Comparison of ENCODE assay signal across 25 mouse cellular contexts in the genomic region with DNA sequence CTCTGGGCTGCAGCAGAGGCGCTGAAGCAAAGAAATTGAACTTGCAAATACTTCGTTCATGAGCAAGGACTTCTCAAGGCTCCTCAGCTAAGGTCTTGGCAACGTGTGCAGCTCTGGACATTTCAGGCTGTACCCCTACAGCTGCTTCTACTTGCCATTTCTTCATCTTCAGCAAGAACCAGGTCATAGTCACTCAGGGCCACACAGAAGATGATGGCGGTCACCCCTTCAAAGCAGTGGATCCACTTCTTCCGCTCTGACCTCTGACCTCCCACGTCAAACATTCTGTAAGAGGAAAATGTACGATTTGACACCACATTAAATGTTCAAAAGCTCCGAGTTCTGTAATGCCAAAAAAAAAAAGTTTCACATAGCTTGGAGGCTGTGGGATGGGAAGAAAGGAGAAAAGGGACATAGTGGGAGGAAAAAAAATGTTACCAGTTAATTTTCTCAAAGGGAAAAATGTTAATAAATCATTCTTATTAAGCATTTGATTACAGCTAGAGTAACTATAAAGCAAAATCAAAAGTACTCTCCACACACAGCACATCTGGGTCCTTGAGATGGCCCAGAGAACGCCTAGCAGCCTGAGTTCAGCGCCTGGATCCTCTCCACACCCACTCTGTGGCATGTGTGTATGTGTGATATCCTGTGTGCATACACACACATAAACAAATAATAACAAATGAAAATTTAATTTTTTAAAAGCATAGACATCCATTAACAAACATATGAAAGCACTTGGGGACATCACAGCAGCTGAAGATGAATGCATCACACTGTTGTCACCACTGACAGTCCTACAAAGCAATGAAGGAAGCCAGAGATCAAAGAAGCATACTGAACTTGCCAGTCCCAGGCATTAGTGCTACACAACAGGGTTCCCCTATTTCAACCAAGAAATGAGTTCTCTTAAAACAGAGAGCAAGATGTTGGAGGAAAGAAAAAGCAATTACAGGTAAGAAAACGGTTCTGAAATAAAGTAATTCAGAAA.
DNase-seq lines count a peak whose midpoint lies in the region; ATAC-seq and TF ChIP-seq lines count a peak whose summit lies in the region.
"Had no signal": no experiment of that assay in that cellular context is flagged by ENCODE, and none has a peak within 500 bp of the region (broad histone marks: within the 10 kb centered on the region; RNA-seq: fewer than 3 reads in every experiment).

No protein-coding gene starts in this region.

- peak; percentile 32 for DNase-seq in kidney, postnatal 0 days (ENCODE audit: low spot score)
- DNase-seq in kidney, adult 9 months: no peak
- peak; percentile 67 for DNase-seq in lung, embryonic 14.5 days
- DNase-seq in lung, postnatal 25 days (ENCODE audit: low spot score): no peak
- DNase-seq in lung, postnatal 14 days: no peak
- DNase-seq in lung, postnatal 10 days: peak; percentile 5
- no peak for DNase-seq in left cerebral cortex, adult 8-10 months (ENCODE audit: low spot score in 2 of 2)
- DNase-seq: adrenal gland, adult 8-10 months; adrenal gland, postnatal 14 days; adrenal gland, postnatal 36 days; B cell, adult 2 months; cerebellum, adult 11-12 months; cerebellum, adult 2 months; cerebellum, adult 9-10 months; cerebellum, postnatal 10 days; cerebellum, postnatal 25 days had no signal

- H3K9me3 ChIP-seq in kidney, postnatal 0 days (replicated peaks; ENCODE audit: low read length): no peaks in the 10 kb centered on the region
- H3K9me3 ChIP-seq in lung, embryonic 14.5 days (ENCODE audit: low read depth, low read length): no peaks in the 10 kb centered on the region
- no peaks in the 10 kb centered on the region for H3K9me3 ChIP-seq in lung, embryonic 16.5 days (ENCODE audit: control insufficient read depth, low read length)
- H3K9me3 ChIP-seq: embryonic facial prominence, embryonic 10.5 days; embryonic facial prominence, embryonic 12.5 days; forebrain, embryonic 13.5 days; G1E had no signal

- no peak overlapping the region for H3K4me3 ChIP-seq in kidney, postnatal 0 days (replicated peaks; ENCODE audit: low read depth, low read length)
- no peak overlapping the region for H3K4me3 ChIP-seq in lung, embryonic 14.5 days (ENCODE audit: low read depth, low read length)
- H3K4me3 ChIP-seq in lung, embryonic 16.5 days (ENCODE audit: low read length): no peak overlapping the region
- H3K4me3 ChIP-seq: embryonic facial prominence, embryonic 10.5 days; embryonic facial prominence, embryonic 12.5 days; forebrain, embryonic 13.5 days had no signal

- no peak overlapping the region for H3K27ac ChIP-seq in kidney, postnatal 0 days
- no peak overlapping the region for H3K27ac ChIP-seq in lung, embryonic 14.5 days (ENCODE audit: low read depth)
- 0 out of 2 replicates have a peak overlapping the region, but pooled peaks have one; percentile 31 for H3K27ac ChIP-seq in lung, embryonic 16.5 days (ENCODE audit: low read length)
- H3K27ac ChIP-seq: embryonic facial prominence, embryonic 10.5 days; embryonic facial prominence, embryonic 12.5 days; forebrain, embryonic 13.5 days had no signal

- TF ChIP-seq CTCF in kidney, postnatal 0 days (IDR thresholded peaks at IDR 0.05; ENCODE audit: low read depth): no peak
- no peak for TF ChIP-seq CTCF in lung, embryonic 14.5 days (IDR thresholded peaks at IDR 0.05; ENCODE audit: low read depth)

- no peaks in the 10 kb centered on the region for H3K36me3 ChIP-seq in kidney, postnatal 0 days (ENCODE audit: insufficient read depth, low read length)
- peaks cover 17% of the 10 kb centered on the region; the same call in 1 of the 2 replicates for H3K36me3 ChIP-seq in lung, embryonic 14.5 days (ENCODE audit: insufficient read depth)
- peaks cover 4% of the 10 kb centered on the region for H3K36me3 ChIP-seq in lung, embryonic 16.5 days (ENCODE audit: control insufficient read depth, insufficient read depth, low read length)
- H3K36me3 ChIP-seq: embryonic facial prominence, embryonic 10.5 days; embryonic facial prominence, embryonic 12.5 days; G1E had no signal

- 70% methylated on average over 11 of the region's 11 CpGs for WGBS in kidney, postnatal 0 days
- WGBS in lung, embryonic 14.5 days: 42% methylated on average over 11 of the region's 11 CpGs
- WGBS in lung, embryonic 16.5 days: 43% methylated on average over 11 of the region's 11 CpGs

- H3K27me3 ChIP-seq in kidney, postnatal 0 days (ENCODE audit: insufficient read depth, low read length): no peaks in the 10 kb centered on the region
- no peaks in the 10 kb centered on the region for H3K27me3 ChIP-seq in lung, embryonic 14.5 days (ENCODE audit: insufficient read depth, low read length)
- H3K27me3 ChIP-seq in lung, embryonic 16.5 days (ENCODE audit: control insufficient read depth, insufficient read depth, low read depth, low read length): no peaks in the 10 kb centered on the region
- H3K27me3 ChIP-seq: CH12.LX; embryonic facial prominence, embryonic 12.5 days; forebrain, embryonic 13.5 days; Patski had no signal

- no peak for ATAC-seq in kidney, postnatal 0 days (replicated peaks; ENCODE audit: low FRiP score, low read depth)
- ATAC-seq in lung, embryonic 14.5 days (ENCODE audit: insufficient read depth): peak; percentile 97
- peak; percentile 92 for ATAC-seq in lung, embryonic 16.5 days (ENCODE audit: low read depth)
- ATAC-seq: activated CD4-positive, CD25-positive, alpha-beta regulatory T cell, adult 4 months; CD4-positive, CD25-positive, alpha-beta regulatory T cell, adult 4 months; Patski had no signal

- H3K4me1 ChIP-seq in kidney, postnatal 0 days (replicated peaks; ENCODE audit: insufficient read depth, low read length): no peaks in the 10 kb centered on the region
- H3K4me1 ChIP-seq in lung, embryonic 14.5 days (ENCODE audit: insufficient read depth): no peaks in the 10 kb centered on the region
- H3K4me1 ChIP-seq in lung, embryonic 16.5 days (replicated peaks; ENCODE audit: control insufficient read depth, insufficient read depth, low read length): no peaks in the 10 kb centered on the region
- H3K4me1 ChIP-seq: embryonic facial prominence, embryonic 10.5 days; embryonic facial prominence, embryonic 12.5 days; forebrain, embryonic 13.5 days had no signal

- no peak overlapping the region for H3K4me2 ChIP-seq in kidney, postnatal 0 days (ENCODE audit: low read length)
- H3K4me2 ChIP-seq in lung, embryonic 14.5 days: no peak overlapping the region
- no peak overlapping the region for H3K4me2 ChIP-seq in lung, embryonic 16.5 days (ENCODE audit: low read depth, low read length)
- H3K4me2 ChIP-seq: embryonic facial prominence, embryonic 12.5 days; forebrain, embryonic 13.5 days had no signal

- H3K9ac ChIP-seq in kidney, postnatal 0 days (ENCODE audit: low read depth, low read length): no peak overlapping the region
- H3K9ac ChIP-seq in lung, embryonic 14.5 days: no peak overlapping the region
- no peak overlapping the region for H3K9ac ChIP-seq in lung, embryonic 16.5 days (ENCODE audit: low read length)
- H3K9ac ChIP-seq: embryonic facial prominence, embryonic 12.5 days; forebrain, embryonic 13.5 days had no signal

Comparison
In these comparisons a context has a peak if more than half of its experiments do, and no peak if none do; other contexts are left out.
1. DNase-seq: peak in kidney, postnatal 0 days (single experiment), lung, embryonic 14.5 days (single experiment) and lung, postnatal 10 days (single experiment); none in kidney, adult 9 months (single experiment), lung, postnatal 25 days (single experiment), lung, postnatal 14 days (single experiment) and left cerebral cortex, adult 8-10 months (0 of 2).